Mouse (Mus musculus) right cerebral cortex, postnatal 10 days (tissue): ENCODE measurements around the gene Sult2b1.

Experiments
- DNase-seq, 2 experiments: peaks; one replicate each; pipeline ENCODE4 v3.0.0; 2021; ENCODE audit warnings: low spot score in 2 of 2

Sult2b1 gene

GRCm38 (mm10) chr7:45770427-45771082, 13.9 kb downstream of the Sult2b1 start:
- no peak for DNase-seq

- no peak for DNase-seq
Measured at GRCm38 (mm10) chr7:45767500-45767899, 17.0 kb downstream of the Sult2b1 start.

GRCm38 (mm10) chr7:45766764-45767163, 17.7 kb downstream of the Sult2b1 start:
- no peak for DNase-seq

- DNase-seq = no peak
Measured at GRCm38 (mm10) chr7:45765995-45766394, 18.5 kb downstream of the Sult2b1 start.

GRCm38 (mm10) chr7:45760151-45760550, 24.3 kb downstream of the Sult2b1 start:
- no peak for DNase-seq

- no peak for DNase-seq
Measured at GRCm38 (mm10) chr7:45759400-45759799, 25.1 kb downstream of the Sult2b1 start.

GRCm38 (mm10) chr7:45755703-45756102, 28.8 kb downstream of the Sult2b1 start:
- DNase-seq = no peak

GRCm38 (mm10) chr7:45750162-45750561, 34.3 kb downstream of the Sult2b1 start:
- DNase-seq = no peak

- DNase-seq = no peak
Measured at GRCm38 (mm10) chr7:45749401-45749800, 35.1 kb downstream of the Sult2b1 start.

GRCm38 (mm10) chr7:45748110-45748509, 36.4 kb downstream of the Sult2b1 start:
- DNase-seq = no peak

GRCm38 (mm10) chr7:45747450-45747849, 37.0 kb downstream of the Sult2b1 start:
- no peak for DNase-seq

- no peak for DNase-seq
Measured at GRCm38 (mm10) chr7:45746518-45746917, 38.0 kb downstream of the Sult2b1 start.

- DNase-seq = peak; percentile 79 to 80
Measured at GRCm38 (mm10) chr7:45744387-45744786, 40.1 kb downstream of the Sult2b1 start.

GRCm38 (mm10) chr7:45742338-45742737, 42.1 kb downstream of the Sult2b1 start:
- DNase-seq = peak; percentile 68 to 79

GRCm38 (mm10) chr7:45741777-45742176, 42.7 kb downstream of the Sult2b1 start:
- DNase-seq = peak in 1 of 2 experiments; percentile 39

- peak in 1 of 2 experiments; percentile 35 for DNase-seq
Measured at GRCm38 (mm10) chr7:45741308-45741707, 43.2 kb downstream of the Sult2b1 start.

GRCm38 (mm10) chr7:45739820-45740219, 44.6 kb downstream of the Sult2b1 start:
- no peak for DNase-seq

GRCm38 (mm10) chr7:45739162-45739763, 45.2 kb downstream of the Sult2b1 start:
- peak; percentile 88 to 93 for DNase-seq

- DNase-seq = no peak
Measured at GRCm38 (mm10) chr7:45733477-45733876, 51.0 kb downstream of the Sult2b1 start.

GRCm38 (mm10) chr7:45730727-45731431, 53.6 kb downstream of the Sult2b1 start:
- peak in 1 of 2 experiments; percentile 50 for DNase-seq

- DNase-seq = no peak
Measured at GRCm38 (mm10) chr7:45727625-45728024, 56.8 kb downstream of the Sult2b1 start.

- DNase-seq = no peak
Measured at GRCm38 (mm10) chr7:45726419-45726818, 58.0 kb downstream of the Sult2b1 start.

- DNase-seq = no peak
Measured at GRCm38 (mm10) chr7:45725713-45726112, 58.8 kb downstream of the Sult2b1 start, which contains the start of gene Spaca4. Gene Spaca4, minus strand, starts transcription at chr7:45725813.
